Mouse (Mus musculus): ENCODE measurements around the gene Abcd3.

Abcd3 gene

DNA sequence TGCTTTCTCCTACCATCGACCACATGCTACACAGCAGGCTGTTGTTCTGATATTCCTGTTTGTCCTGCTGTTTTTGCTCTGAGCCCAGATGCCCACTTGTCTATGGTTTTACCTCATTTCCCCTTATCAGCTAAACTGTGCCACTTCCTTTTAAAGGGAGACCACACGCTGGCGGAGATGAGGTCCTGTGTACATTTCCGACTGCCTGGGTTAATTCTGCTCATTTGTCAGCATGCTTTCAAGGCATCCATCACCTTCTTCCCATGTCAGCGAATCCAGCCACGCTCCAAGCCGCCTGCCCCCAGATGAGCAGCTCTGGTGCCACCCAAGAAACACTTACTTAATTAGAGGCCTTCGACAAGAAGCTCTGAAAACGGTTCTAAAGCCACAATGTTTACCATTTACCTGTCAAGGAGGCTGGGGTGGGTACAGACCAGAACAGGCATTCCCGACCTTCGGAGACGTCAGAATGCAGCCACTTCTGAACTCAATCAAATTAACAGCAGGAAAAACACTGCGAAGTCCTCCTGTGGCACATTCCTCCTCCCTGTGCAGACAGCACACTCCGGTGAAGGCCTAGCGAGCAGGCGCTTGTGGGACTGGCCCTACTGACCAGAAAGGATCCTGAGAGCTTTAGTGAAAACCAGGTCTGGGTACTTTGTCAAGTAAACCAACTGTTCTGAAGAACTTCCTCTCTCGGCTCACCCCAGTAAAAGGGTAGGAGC lies 75.5 kb downstream of the Abcd3 start:
- peak; percentile 1 for DNase-seq (ENCODE audit: low read depth, low spot score)

DNA sequence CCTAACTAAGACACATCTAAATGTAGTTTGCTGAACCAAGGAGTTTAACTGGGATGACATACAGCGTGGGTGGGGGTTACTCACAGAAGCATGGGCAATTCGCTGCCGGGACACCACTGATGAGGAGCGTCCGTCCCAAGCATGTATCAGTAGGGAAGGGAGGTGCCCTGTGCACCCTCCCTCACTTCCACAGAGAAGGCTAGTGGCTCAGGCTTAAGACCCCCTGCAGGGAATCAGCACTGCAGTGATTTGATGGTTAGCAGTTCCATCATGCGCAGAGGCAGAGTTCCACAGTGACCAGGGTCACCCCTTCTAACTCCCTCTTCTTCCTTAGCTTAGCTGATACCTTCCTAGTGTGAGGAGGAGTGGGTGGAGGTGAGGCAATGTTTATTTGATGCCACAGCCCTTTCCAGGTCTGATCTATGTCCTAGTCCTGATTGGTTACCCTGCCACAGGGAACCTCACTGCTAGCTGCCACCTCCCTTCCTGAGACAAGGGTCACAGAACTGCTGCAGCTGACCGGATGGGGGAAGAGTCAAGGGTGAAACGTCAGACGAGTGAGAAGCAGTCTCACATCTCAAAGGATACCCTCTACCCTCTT lies 76.3 kb downstream of the Abcd3 start:
- DNase-seq (ENCODE audit: low read depth, low spot score) = peak; percentile 1

DNA sequence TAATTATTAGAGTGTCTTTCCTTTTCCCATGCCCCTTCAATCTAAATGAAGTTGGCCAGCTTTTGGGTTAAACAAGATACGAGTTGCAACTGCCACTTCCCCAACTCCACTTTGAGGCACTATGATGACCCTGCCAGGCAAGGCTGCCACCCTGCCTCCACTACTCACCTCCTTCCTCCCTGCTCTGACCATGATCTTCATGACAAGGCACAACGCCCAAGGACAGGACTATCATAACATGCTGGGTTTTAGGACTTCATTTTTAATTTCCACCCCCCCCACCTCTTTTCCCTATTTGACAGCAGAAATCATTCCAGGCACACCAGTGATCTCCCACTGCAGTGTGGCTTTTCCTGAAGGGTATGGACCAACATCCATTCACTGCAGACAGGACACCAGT lies 77.2 kb downstream of the Abcd3 start:
- no peak for DNase-seq (ENCODE audit: low read depth, low spot score)

DNA sequence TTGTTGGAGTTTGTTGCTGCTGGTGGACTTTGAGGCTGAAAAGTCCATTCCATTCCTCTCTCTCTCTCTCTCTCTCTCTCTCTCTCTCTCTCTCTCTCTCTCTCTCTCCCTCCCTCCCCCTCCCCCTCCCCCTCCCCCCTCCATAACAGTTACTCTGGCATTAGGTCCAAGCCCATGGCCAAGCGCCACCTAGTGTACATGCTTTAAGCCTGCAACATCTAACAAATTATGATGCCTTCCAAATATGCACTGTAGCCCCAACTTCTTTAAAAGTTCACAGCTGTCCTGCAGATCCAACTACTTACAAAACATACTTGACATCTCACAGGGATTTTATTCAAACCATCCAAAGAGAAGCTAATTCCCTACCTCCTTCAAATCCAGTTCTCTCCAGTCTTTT lies 77.6 kb downstream of the Abcd3 start:
- peak; percentile 68 for DNase-seq (ENCODE audit: low read depth, low spot score)

DNA sequence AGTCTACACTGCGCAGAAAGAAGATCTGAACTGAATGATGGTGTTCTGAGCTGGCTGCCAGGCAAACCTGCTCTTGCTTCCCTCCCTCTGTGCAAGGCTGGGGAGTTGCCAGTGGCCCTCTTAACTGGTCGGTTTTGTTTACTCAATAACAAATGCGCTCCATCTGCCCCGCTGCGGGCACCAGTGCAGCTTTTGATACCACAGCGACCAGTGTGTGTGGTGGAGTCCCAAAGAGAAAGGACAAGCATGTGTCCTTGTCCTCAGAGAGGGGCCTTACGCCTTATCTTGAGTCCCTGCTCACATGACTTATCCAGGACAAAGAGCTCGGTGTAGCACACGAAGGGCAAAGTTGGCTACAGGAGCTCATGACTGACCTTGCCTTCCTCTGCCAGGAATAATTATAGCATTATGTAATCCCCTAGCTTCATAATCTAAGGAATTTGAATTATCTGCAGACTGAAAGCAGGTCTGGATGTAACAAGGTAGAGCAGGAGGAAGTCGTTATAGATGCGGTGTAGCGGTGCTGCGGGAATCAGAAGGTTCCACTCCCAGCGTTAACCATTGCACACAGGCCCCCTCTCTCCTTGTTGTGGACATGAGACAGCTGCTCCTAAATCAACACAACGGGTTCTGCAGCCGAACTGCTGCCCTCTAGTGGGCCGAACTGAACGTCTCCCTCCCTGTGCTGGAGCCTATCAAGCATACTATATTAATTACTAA lies 78.9 kb downstream of the Abcd3 start:
- DNase-seq (ENCODE audit: low read depth, low spot score) = peak; percentile 89

DNA sequence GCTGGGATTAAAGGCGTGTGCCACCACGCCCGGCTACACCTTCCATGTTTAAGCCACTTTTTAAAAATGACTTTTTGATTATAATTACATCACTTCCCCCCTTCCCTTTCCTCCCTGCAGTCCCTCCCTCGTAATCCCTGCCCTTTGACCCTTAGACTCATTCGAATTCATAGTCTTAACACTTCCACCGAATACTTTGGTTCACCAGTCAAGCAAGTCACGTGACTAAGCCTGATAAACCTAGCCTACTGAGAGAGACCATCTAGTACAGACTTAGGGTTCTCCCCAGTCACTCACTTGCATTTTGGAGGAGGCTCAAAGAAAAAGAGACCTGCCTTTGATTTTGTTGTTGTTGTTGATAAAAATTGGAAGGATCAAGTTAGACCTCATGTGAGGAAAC lies 79.6 kb downstream of the Abcd3 start:
- no peak for DNase-seq (ENCODE audit: low read depth, low spot score)

DNA sequence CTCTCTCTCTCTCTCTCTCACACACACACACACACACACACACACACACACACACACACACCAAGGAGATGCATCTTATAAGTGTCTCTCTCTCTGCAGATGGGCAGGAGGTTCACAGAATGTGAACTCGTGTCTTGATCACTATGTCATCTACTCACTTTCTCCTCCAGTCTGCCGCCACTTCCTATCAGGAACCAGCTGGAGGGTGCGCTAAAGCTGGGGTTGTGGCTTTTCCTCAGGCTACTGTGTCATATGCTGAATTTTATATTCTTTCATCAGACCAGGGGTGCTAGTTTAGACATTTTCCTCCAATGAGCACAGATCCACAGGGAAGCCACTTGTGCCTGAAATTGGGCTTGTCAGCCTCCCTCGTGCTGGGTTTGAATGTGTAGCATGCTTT lies 85.4 kb downstream of the Abcd3 start:
- DNase-seq (ENCODE audit: low read depth, low spot score) = peak; percentile 2

DNA sequence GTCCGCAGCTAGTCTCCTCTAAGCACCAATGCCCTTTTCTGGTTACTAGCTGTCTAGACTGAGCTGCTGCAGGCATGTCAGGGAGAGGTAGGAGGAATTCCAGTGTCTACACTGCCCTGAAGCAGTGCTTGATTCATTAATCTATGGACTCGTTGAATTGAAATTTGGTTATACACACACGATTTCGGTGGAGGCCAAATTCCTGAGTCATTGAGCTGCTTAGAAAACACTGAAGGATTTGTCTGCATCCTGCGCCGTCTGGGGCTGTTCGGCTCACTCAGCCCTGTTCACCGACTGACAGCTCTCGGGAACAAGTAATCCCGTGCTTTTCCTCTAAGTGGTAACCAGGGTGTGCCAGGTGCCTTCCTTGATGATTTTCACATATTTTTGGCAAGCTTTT lies 89.5 kb downstream of the Abcd3 start:
- DNase-seq (ENCODE audit: low read depth, low spot score) = no peak

DNA sequence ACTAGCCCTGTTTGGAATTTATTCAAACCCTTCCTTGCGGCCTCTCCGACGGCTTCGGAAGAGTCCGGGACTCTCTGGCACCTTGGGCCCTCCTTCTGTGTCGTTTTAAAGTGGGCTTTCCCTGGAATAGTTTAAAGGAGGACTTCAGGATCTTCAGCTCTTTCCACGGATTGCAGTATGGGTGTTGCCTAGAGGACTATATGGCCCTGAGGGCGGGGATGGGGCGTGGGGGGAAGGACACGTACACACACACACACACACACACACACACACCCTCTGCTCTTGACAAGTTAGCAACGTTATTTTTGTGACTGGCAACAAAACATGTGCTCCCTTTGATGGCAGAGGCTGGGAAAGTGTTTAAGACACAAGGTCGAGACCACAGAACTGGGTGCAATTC lies 90.5 kb downstream of the Abcd3 start:
- DNase-seq (ENCODE audit: low read depth, low spot score) = peak; percentile 50

DNA sequence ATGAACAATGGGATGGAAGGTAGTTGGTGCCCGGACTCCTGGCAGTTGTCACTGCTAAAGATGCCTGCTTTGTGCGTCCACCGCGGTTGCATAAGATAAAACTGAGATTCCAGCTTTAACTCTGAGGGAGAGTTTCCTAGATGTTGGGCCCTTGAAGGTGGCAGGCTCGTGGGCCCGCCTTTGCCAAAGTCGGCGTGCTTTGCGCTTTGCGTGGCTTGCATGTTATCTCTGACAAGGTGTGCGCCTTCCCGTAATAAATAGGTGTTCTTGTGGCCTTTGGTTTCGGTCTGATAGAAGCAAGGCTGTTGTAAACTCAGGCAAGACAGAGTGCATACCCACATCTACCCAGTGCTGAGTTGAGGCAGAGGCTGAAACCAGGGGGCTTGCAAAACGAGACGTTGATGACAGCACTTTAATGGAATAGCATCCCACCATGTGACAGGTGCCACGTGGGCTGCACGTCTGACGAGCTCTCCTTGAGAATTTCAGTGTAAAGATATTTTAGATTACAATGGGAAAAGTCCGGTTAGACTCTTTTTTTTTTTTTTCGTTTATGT lies 91.1 kb downstream of the Abcd3 start:
- DNase-seq (ENCODE audit: low read depth, low spot score) = peak; percentile 50

DNA sequence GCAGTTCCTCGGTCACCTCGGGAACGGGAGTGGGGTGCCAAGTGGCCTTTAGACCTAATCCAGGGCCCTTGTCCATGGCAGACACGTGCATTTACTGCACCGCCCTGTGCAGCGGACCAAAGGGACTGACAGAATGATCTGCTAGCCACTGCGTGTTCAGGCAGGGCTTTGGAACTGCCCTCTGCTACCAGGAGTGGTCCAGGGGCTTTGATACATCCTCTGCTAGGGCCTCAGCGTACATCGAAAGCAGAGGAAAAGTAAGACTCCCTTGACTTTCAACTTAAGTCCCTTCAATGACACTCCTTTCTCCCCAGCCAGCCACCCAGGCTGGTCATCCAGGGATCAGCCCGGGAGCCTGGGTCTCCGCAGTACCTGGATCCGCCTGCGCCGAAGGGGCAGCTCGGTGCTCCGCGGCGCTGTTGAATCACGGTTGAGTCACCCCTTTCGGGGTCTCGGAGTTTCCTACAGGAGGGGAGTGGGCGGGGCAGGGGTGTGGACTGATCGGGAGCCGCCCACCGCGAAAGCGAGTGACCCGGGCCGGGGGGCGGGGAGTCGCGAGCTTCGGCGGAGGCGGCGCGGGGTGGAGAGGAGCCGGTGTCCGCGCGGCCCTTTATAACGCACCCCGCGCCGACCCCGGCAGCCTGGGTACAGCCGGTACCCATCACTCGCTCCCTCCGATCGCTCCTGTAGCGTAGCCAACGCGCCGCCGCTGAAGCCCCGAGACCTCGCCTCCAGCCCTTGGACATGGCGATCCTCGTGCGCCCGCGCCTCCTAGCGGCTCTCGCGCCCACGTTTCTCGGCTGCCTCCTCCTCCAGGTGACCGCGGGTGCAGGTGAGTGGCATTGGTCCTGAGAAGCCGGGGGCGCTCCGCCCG lies 91.9 kb downstream of the Abcd3 start, which contains the start of gene F3:
TSS of gene F3 (plus strand) at position 567 of the 874 bp plus-strand sequence.
- peak; percentile 91 for DNase-seq (ENCODE audit: low read depth, low spot score)

DNA sequence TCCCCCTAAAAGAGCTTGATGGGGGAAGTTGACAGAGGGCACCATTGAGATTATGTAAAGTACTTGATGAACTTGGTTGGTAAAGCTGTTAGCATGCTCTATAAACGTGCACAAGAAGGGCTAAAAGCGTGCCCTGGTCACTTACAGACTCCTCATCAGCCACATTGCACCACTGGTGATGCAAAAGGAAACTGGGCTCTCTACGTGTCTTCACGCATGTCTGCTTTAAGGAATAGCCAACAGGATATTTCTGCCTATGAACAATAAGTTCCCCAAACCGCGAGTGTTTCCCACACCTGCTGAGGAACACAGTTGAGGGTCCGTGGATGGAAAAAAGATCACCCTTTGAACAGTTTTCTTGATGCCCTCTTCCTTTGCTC lies 93.4 kb downstream of the Abcd3 start:
- DNase-seq (ENCODE audit: low read depth, low spot score) = peak; percentile 24

DNA sequence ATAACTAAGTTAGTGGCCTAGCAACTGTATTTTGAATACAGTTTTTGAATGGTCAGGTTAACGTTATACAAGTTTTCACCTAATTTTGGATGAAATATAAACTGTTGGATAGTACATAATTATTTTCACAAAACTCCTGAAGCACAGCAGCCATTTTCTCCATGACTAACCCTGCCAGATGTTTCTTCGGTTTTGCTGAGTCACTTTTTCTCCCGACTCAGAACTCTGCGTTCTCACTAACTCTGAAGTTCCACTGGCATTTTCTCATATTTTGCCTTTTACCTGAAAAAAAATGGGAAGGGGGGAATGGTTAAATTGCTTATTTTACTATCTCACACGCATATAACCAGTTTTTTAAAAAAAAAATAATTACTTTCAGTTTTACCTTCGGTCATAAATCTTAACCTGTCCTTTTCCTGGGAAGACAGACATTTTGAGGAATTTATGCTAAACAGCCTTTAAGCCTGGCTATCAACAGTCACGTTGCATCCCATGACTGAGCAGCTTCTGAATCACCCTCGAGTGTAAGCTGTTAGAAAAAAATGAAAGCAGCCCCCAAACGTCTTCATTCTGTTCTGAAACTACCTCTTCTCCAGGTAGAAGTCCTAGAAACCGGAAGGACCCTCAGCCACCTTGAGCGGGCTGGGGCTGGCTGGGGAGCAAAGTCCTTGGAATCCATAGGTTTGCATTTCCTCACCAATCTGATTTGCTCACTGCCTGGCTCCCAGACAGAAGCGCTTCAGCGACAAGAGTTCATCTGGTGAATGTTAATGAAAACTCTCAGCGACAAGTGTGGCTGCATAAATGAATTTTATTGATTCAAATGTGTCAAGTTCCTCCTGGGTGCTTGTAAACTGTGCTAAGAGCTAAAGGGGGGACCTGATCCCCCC lies 94.1 kb downstream of the Abcd3 start:
- peak; percentile 88 for DNase-seq (ENCODE audit: low read depth, low spot score)

DNA sequence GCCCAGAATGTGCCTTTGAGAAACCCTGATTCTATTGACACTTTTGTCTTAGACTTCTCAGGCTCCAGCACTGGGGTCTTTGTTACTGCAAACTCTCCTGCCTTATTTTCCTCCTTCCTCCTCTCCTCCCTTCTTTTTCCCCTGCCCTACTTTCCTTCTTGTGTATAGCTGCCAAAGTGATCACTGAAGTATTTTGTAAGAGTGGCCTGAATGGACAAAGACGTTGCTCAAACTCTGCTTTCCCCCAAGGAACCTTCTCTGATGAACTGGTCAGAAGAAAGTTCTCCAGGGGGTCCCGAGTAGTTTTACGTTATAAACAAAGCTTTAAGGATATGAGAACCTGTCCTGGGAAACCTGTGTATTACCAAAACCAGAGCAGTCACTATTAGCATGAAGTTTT lies 95.4 kb downstream of the Abcd3 start:
- DNase-seq (ENCODE audit: low read depth, low spot score) = no peak

DNA sequence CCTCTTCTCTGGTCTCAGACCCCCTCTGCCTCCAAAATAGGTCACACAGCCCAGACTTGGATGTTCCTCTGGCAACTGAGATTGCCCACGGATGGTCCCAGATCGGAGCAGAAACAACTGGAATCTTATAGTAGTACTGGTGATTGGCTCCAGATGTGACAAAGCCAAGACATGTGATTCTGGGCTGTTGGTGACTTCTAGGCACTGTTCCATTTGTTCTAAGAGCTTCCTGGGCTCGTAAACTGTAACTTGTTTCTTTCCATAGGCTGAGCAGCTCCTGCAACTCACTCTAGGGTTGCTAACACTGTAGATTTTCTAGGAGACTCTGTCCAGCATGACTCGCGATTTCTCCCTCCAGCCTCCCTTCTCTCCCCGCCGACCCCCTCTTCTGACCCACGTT lies 96.4 kb downstream of the Abcd3 start:
- peak; percentile 77 for DNase-seq (ENCODE audit: low read depth, low spot score)

DNA sequence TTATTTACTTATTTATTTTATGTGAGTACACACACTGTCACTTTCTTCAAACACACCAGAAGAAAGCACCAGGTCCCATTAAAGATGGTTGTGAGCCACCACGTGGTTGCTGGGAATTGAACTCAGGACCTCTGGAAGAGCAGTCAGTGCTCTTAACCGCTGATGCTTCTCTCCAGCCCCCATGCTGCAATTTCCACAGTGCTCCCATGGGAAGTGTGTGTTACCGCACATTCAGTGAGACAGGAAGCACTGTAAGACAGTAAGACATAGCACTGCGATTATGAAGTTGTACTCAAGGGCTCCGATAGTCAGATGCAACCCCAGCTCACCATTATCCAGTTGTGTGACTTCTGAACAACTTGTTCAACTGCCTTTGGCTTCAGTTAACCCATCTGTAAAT lies 98.6 kb downstream of the Abcd3 start:
- DNase-seq (ENCODE audit: low read depth, low spot score) = no peak

DNA sequence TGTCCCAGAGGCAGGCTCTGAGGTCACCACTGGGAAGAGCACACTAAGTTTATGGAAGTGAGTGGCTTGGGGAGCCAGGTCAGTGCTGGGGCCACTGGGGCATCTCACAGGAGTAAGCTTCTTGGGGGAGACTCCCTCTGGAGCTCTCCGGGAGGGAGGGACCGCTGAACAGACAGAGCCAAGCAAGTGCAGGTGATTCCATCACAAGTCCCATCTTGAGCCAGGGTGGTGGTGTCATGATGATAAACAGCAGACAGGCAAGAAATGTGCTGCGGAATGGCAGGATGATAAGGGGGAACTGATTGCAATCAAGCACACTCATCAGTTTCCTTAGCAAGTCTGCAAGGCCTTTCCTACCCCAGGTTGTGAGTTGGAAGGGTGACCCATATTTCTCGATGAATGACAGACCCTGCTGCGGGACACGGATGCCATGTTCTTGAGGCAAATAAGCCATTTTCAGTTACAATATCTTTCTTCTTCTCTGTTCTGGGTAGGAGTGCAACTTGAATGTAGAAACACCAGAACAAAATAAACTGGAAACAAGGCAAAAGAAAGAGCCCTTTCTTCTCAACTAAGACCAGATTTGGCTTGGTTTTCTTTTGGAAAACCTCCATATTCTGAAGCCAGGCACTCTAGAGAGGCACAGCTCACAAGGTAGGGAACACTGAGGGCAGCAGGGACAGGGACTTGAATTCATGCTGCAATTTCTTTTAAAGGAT lies 99.2 kb downstream of the Abcd3 start:
- DNase-seq (ENCODE audit: low read depth, low spot score) = no peak

DNA sequence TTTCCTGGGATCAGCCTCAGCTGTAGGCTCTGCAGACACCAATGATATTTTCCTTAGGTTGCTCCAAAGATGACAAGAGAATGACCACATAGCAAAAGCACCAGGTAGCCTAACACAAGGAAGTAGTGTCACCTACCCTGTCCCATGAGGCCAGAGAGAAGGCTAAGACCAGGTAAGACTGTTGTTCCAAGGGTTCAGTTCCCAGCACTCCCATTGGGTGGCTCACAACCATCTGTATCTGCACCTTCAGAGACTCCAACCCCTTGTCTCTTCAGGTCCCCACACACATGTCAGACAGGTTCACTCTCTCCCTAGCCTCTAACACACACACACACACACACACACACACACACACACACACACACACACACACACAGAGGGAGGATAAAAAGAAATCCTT lies 99.8 kb downstream of the Abcd3 start:
- no peak for DNase-seq (ENCODE audit: low read depth, low spot score)

DNA sequence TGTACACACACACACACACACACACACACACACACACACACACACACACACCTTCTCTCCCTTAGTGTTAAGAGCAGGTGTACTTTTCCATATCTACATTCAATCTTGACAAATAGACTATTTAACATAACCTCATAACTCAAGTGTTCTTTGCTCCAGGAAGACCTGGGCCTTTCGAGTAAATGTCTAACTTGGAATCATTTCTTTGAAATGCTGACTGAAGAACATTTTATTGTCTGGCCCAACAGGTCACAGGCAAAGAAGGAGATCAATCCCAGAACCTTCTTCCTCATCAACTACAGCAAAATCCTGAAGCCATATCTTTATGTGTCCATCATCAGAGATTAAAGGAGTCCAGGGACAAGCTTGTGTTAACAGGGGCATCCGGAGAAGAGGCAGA lies 100.6 kb downstream of the Abcd3 start:
- no peak for DNase-seq (ENCODE audit: low read depth, low spot score)

DNA sequence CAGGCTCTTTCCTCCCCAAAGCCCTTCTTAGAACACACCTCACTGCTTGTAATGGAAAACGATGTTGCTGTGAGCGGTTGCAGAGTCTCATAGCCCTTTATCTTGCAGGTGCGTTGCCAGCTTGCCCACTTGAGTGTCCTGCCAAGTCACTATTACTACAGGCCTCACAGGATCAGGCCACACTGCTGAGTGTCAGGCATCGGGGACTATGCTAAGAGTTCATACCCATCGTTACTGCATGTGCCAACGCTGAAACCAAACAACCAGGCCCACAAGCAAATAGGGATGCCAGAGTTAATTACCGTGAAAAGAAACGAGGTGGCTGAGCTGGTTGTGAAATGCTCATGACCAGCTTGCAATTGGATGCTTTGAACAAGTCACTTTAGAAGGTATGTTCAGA lies 101.3 kb downstream of the Abcd3 start:
- DNase-seq (ENCODE audit: low read depth, low spot score) = no peak

Measured in 3T3-L1 (cell line).